Mouse (Mus musculus) MEL (cell line): ENCODE data around the gene Bad.

ENCODE experiments used
- CTCF ChIP-seq, 3 experiments: IDR thresholded peaks in 2 of 3; conservative IDR thresholded peaks in 1 of 3; 2 replicates each; pipeline ENCODE4 v1.5.1; 2011 to 2012; ENCODE audit warnings: low read length in 3 of 3, low read depth in 2 of 3, mild to moderate bottlenecking in 2 of 3, improper control_type of control experiment in 1 of 3, inconsistent platforms in 1 of 3, mixed read lengths in 1 of 3, moderate library complexity in 1 of 3; ENCODE audit not compliant: control insufficient read depth in 1 of 3, insufficient read depth in 1 of 3, poor library complexity in 1 of 3, severe bottlenecking in 1 of 3
- POLR2A ChIP-seq, 2 experiments: IDR thresholded peaks; 2 replicates each; pipeline ENCODE4 v1.6.1; 2011 to 2012; ENCODE audit warnings: low read length in 2 of 2, mild to moderate bottlenecking in 2 of 2, control low read depth in 1 of 2, improper control_type of control experiment in 1 of 2, low read depth in 1 of 2, moderate library complexity in 1 of 2; ENCODE audit not compliant: control insufficient read depth in 1 of 2, insufficient read depth in 1 of 2, poor library complexity in 1 of 2
- SIN3A ChIP-seq: IDR thresholded peaks from 2 replicates; pipeline ENCODE4 v1.6.1; 2012; ENCODE audit warnings: low read length, improper control_type of control experiment, inconsistent platforms

GRCm38 (mm10) chr19:6919876-6920740 is 21.6 kb upstream of the Bad start:
- TF ChIP-seq SIN3A (no peak), CTCF (IDR thresholded peaks at IDR 0.05 in 2 of 3, conservative IDR thresholded peaks at IDR 0.05 in 1 of 3; ENCODE audit: control insufficient read depth in 1 of 3, insufficient read depth in 1 of 3, low read depth in 2 of 3, low read length in 3 of 3, poor library complexity in 1 of 3, severe bottlenecking in 1 of 3) (no peak), POLR2A (IDR thresholded peaks at IDR 0.05; ENCODE audit: control insufficient read depth in 1 of 2, insufficient read depth in 1 of 2, low read depth in 1 of 2, low read length in 2 of 2, poor library complexity in 1 of 2) (no peak)
